Mouse (Mus musculus): ENCODE data around the gene Smarcc1. TPM values are rescaled to one million over a fixed set of nuclear protein-coding genes. Genes with fewer than 3 reads are reported as not detected.

Smarcc1 gene
- polyA plus RNA-seq (2012; rRNA removed): 12.5 and 13.0 TPM in 2 replicates

DNA sequence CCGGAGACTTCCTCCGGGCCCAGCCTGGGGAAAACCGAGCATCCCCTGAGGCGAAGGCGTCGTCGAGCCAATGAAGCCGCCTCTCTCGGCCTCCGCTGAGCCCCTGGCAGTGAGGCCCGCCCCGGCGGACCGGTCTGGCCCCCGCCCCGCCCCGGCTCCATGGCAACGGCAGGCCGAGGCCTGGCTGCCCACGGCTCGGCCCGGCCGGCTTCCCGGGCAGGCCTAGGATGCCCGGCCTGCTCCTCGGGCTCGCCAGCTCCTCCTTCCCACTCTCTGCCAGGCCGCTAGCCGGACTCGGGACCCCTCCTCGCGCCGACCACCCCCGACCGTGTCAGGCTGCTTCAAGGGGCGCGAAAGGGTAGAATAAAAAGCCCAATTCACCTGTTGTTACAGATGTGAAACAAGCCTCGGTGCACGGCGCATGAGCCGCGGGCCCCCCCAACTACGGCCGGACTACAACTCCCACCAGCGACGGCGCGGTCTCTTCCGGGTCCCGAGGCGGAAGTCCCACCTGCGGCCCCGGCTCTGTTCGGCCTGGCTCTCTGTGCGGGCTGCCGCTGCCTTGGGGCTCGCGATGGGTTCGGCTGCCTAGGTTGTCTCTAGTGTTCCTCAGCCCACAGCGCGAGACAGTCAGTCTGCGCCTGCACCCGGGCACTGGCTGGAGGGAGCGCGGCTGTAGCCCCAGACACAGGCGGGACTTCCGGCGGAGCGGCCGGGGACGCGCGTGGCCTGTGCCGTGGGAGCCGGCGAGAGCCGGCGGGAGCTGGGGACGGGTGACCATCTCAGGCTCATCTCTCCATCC lies at the start of gene Smarcc1:
Gene Smarcc1 (plus strand): TSS at position 732 of the 802 bp plus-strand sequence.

DNA sequence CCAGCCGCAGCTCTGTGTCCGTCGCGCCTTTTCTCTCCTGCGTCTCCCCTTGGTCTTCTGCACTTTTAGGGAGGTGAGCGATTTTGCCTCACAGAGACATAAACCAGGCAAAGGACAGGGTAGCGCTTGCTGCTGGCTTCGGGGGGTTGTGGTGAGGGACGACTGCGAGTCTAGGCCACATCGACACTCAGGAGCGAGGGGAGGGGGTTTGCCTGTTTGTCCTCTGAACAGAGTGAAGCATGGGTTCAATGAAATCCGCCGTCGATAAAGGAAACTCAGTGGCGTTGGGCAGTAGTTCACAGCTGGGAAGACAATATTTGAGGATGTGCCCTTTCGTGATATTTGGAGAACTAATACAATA lies 251 bp downstream of the Smarcc1 start, which contains the start of gene Dhx30:
Gene Dhx30 (minus strand): TSS at position 52 of the 361 bp plus-strand sequence.

DNA sequence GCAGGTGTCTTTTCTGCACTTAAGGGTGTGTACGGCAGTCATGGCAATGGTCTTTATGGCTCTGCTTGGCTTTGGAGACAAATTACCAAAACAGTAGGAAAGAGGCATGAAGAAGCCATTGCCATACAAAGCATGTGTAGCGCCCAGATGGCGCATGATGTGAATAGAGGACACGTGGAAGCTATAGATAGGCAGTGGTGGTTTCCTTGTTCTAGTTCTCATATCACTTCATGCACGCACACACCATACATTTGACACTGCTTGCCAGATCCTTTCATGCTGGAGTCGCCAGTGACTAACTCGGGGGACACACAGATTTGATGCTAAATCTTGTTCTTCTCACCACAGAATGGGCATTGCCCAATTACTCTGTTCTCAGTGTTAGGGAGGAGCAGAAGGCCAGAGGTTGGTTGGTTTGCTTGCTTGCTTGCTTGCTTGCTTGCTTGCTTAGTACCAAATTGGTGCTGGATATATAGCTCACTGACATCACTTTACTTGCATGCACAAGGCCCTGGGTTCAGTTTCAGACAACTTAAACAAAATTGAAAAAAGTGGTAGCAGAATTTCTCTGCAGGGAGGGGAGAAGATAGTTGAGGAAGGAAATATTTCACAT lies 125.8 kb downstream of the Smarcc1 start, which contains the start of gene Cspg5:
Gene Cspg5 (plus strand): TSS at position 563 of the 613 bp plus-strand sequence.

Other genes starting within 250 kb of the Smarcc1 start
- gene Cdc25a, start 242.1 kb upstream of the Smarcc1 start, polyA plus RNA-seq (2012; rRNA removed): 14.0 and 16.8 TPM in 2 replicates
- 190 and 241 TPM in 2 replicates for gene Map4, start 186.2 kb upstream of the Smarcc1 start, polyA plus RNA-seq (2012; rRNA removed)
- 43.9 and 47.2 TPM in 2 replicates for gene Dhx30, start 122 bp downstream of the Smarcc1 start, polyA plus RNA-seq (2012; rRNA removed)
- 1.2 and 1.4 TPM in 2 replicates for gene Cspg5, start 126.1 kb downstream of the Smarcc1 start, polyA plus RNA-seq (2012; rRNA removed)
- 8.2 and 10.6 TPM in 2 replicates for gene Elp6, start 187.5 kb downstream of the Smarcc1 start, polyA plus RNA-seq (2012; rRNA removed)
- 42.3 and 49.1 TPM in 2 replicates for gene Scap, start 215.6 kb downstream of the Smarcc1 start, polyA plus RNA-seq (2012; rRNA removed)